ENCODE assay signal across 8 mouse cellular contexts in the genomic region with DNA sequence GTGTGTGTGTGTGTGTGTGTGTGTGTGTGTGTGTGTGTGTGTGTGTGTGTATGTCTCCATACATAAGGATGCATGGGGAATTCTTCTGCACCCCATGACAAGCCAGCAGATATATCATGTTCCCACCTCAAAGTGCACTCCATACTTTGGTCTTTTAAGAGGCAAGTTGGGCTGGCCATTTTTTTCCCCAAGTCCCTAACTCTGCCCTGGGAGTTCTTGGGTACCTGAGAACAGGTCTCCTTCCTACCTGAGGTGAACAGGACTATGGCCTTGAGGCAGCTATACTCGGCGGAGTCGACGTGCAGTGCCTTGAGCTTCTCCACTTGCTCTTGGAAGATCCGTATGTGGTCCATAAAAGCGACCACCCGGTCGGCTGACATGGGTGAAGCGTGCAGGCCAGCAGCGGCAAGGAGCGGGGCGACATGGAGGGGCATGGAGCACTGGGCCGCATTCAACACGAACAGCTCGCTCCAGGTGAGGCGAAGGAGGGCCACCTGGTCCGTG. TPM values are rescaled to one million over a fixed set of nuclear protein-coding genes. Genes with fewer than 3 reads are reported as not detected.
DNase-seq lines count a peak whose midpoint lies in the region; ATAC-seq and TF ChIP-seq lines count a peak whose summit lies in the region.

No protein-coding gene starts in this region.

- no peak overlapping the region for H3K27ac ChIP-seq in cerebellum, adult 2 months (ENCODE audit: insufficient read depth, low read length)
- H3K27ac ChIP-seq in limb, embryonic 12.5 days, result peak overlapping the region; percentile 99
- no peak overlapping the region for H3K27ac ChIP-seq in small intestine, adult 2 months (ENCODE audit: insufficient read depth, low read depth, low read length)

- ATAC-seq in limb, embryonic 12.5 days (ENCODE audit: insufficient number of reproducible peaks, insufficient read depth, low FRiP score, low TSS enrichment, low read depth), result no peak

- H3K27me3 ChIP-seq in cerebellum, adult 2 months (ENCODE audit: control insufficient read depth, insufficient read depth, low read length), result peaks cover 7% of the 10 kb centered on the region; the same call in 1 of the 2 replicates
- peaks cover 13% of the 10 kb centered on the region for H3K27me3 ChIP-seq in limb, embryonic 12.5 days
- H3K27me3 ChIP-seq in small intestine, adult 2 months (ENCODE audit: control insufficient read depth, insufficient read depth, low read length), result no peaks in the 10 kb centered on the region

- no peak for TF ChIP-seq CTCF in cerebellum, adult 2 months (IDR thresholded peaks at IDR 0.05; ENCODE audit: borderline replicate concordance, insufficient read depth, low read depth, low read length)
- no peak for TF ChIP-seq CTCF in small intestine, adult 2 months (IDR thresholded peaks at IDR 0.05; ENCODE audit: extremely low read depth, insufficient read length, insufficient replicate concordance, low read depth, low read length)

- peak overlapping the region; percentile 2 for H3K4me3 ChIP-seq in cerebellum, adult 2 months (replicated peaks; ENCODE audit: insufficient read depth, low read depth, low read length)
- peak overlapping the region; percentile 85 for H3K4me3 ChIP-seq in limb, embryonic 12.5 days (replicated peaks)
- H3K4me3 ChIP-seq in small intestine, adult 2 months (ENCODE audit: low read depth, low read length), result peak overlapping the region; percentile 79

- no peaks in the 10 kb centered on the region for H3K9me3 ChIP-seq in limb, embryonic 12.5 days

- no peaks in the 10 kb centered on the region for H3K4me1 ChIP-seq in cerebellum, adult 2 months (ENCODE audit: control insufficient read depth, insufficient read depth, low read length)
- H3K4me1 ChIP-seq in limb, embryonic 12.5 days (replicated peaks), result peaks cover 49% of the 10 kb centered on the region
- H3K4me1 ChIP-seq in small intestine, adult 2 months (ENCODE audit: control insufficient read depth, insufficient read depth, insufficient read length, low read length), result no peaks in the 10 kb centered on the region; the same call in none of the 2 replicates

- no peak for DNase-seq in cerebellum, adult 2 months
- no peak for DNase-seq in cerebellum, adult 8-10 months
- DNase-seq in ovary, postnatal 10 days (ENCODE audit: low spot score), result peak; percentile 33
- no peak for DNase-seq in ovary, adult 18-20 months (ENCODE audit: low spot score)
- no peak for DNase-seq in layer of hippocampus, adult 11-12 months (ENCODE audit: low spot score)
- no peak for DNase-seq in yolk sac, embryonic 10.5 days (ENCODE audit: low spot score)

- WGBS in cerebellum, adult 2 months, result 47% methylated on average over 17 of the region's 17 CpGs
- WGBS in limb, embryonic 12.5 days, result 4% methylated on average over 17 of the region's 17 CpGs
- WGBS in small intestine, adult 2 months, result 75% methylated on average over 17 of the region's 17 CpGs

- H3K4me2 ChIP-seq in limb, embryonic 12.5 days, result peak overlapping the region; percentile 90

- H3K9ac ChIP-seq in limb, embryonic 12.5 days (replicated peaks), result peak overlapping the region; percentile 99

- no peak for TF ChIP-seq POLR2A in cerebellum, adult 2 months (IDR thresholded peaks at IDR 0.05; ENCODE audit: borderline replicate concordance, insufficient read depth, low read length)
- TF ChIP-seq POLR2A in small intestine, adult 2 months (IDR thresholded peaks at IDR 0.05; ENCODE audit: low read depth, low read length), result no peak

- H3K36me3 ChIP-seq in limb, embryonic 12.5 days, result peaks cover 32% of the 10 kb centered on the region
- peaks cover 8% of the 10 kb centered on the region for H3K36me3 ChIP-seq in small intestine, adult 2 months (ENCODE audit: control insufficient read depth, insufficient read depth, low read length)

RNA-seq across cellular contexts. Expression of a gene that starts 9.0 kb away (rescaled TPM):
- polyA plus RNA-seq in cerebellum, adult 2 months (2012; rRNA removed), result 25.5 and 28.9 TPM in 2 replicates
- polyA plus RNA-seq in limb, embryonic 12.5 days (2016; fragmentation: Nextera tagmentation; extraction: Ambion mirVana), result 71.8 and 76.9 TPM in 2 replicates
- polyA plus RNA-seq in small intestine, adult 2 months (2012; rRNA removed), result 21.9 and 35.0 TPM in 2 replicates

Comparison
In these comparisons a context has a peak if more than half of its experiments do, and no peak if none do; other contexts are left out.
1. H3K4me3 ChIP-seq: peak in every context shown above with its lines; median percentile 85 in limb, embryonic 12.5 days; 79 in small intestine, adult 2 months; 2 in cerebellum, adult 2 months.